Mouse (Mus musculus) urinary bladder, postnatal 14 days (tissue): ENCODE data around the gene Casp1.
A peak's percentile ranks its signal among the peaks of the same experiment; 100 is the strongest.

Experiments used
- DNase-seq: peaks from one replicate; pipeline ENCODE4 v3.0.0; 2021; ENCODE audit warnings: low spot score

The Casp1 gene

GRCm38 (mm10) chr9:5298329-5299131, at the start of gene Casp1:
Gene Casp1 (plus strand): TSS chr9:5298517.
- DNase-seq, result no peak

DNA sequence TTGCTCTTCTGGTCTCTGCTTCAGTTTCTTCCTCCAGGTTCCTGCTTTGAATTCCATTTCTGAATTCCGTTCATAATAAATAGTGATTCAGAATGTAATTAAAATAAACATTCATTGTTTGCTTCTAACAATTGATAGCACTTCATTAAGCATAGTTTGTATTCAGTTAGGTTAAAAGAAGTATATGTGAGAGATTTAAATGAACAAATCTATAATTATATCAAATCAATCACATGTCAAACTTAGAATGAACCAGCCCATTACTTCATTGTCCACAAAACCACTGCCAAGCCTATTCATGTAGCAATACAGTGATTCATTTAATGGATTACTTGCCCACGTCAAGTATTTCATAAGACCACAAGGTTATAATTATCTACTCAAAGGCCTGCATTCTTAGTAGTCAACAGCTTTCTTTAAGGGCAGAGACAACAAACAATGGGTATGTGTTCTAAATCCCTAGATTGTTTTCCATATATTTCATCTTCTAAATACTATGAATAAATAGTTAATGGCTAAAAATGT, 34.3 kb upstream of the Casp1 start:
- no peak for DNase-seq

- DNase-seq, result no peak
Observed at GRCm38 (mm10) chr9:5270274-5270673, 28.0 kb upstream of the Casp1 start.

DNA sequence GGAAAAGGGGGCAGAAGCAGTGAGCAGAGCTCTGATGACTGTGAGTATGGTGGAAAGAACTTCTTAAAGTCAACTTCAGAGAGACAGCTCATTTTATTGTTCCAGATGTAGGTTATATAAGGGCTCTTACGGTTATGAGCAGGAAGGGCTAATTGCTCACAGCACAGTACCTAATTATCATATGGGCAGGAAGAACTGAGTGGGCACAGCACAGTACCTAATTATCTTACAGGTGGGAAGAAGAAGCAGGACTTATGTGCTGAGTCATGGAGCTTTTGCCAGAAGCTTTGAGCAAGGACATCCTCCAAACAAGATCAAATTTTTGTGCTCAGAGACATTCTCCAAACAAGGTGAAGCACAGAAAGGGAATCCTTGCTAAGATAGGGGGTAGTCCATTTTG, 27.4 kb upstream of the Casp1 start:
- DNase-seq, result no peak

DNA sequence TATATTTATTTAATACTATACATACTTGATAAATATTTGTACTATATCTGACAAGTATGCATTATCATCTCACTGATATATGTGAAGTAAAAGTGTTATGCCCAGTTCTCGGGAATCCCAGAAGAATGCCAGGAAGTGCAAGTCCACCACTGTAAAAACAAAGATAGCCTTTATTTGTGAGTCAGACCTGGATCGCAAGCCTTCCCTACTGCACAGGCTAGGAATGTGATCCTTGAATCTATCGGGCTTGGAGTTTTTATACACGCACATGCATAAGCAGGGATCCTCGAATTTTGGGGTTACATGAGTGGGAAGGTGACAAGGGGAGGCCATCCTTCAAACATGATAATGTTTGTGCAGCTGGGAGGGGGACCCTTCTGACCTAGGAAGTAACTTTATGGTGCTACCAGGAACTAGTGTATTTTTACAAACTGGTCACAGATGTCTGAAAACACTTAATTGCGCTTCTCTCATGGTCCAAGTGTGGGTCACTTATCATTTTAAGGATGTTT, 26.9 kb upstream of the Casp1 start:
- DNase-seq, result no peak

DNA sequence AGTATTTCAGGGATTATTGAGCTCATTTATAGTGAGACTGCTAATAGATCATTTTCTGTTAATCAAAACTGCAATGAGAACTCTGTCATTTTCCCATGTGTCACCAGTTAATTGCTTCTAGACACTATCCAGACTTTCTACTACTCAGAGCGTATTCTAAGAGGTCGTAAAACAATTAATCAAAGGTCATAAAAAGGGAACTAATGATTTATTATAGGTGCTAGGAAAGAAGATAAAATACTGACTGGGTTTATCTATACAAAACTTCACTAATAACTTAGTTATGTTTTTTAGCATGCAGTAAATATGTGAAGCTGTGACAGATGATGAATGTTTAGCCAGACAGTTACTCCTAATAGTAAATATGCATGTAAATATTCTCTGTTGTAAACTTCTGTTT, 12.2 kb upstream of the Casp1 start:
- no peak for DNase-seq

- no peak for DNase-seq
Observed at GRCm38 (mm10) chr9:5286597-5286996, 11.7 kb upstream of the Casp1 start.

DNA sequence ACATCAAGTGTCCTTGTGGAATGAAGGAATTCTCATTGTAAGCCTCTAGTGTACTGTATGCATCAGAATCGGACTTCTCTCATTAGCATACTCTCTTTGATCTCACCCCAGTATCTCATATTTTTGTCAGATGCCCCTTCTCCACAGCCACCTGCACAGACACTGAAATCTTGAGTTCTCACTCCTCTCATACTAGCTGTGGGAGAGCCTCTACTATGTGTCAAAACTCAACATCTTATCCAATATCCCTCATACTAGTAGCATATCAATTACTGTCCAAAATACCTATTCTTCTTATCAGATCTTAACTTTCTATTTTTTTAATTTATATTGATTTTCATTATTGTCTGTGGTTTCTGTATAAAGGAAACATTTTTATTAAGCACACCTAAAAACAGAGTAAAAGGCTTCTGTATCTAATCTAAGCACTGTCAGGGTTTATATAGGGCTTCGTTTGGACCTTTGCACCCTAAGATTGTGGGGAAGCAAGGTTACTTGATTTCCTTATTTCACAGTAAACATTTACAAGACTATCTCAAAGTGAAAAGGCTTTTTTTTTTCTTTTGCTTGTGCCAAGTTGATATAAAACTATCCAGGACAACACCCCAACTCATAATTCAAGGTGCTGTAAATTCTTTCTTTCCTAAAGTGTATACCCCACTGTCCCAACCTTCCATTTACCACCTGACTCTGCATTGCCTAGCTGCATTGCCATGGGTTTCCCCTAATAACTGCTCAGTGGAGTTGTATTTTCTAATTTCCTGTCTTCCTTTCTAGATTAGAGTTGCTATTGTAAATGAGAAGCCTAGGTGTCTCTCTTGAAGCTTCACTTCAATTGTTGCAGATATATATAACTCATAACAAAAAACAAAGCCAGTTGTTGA, 1.7 kb upstream of the Casp1 start:
- DNase-seq, result no peak

GRCm38 (mm10) chr9:5299132-5299381, 740 bp downstream of the Casp1 start:
- DNase-seq, result no peak

- DNase-seq, result peak; percentile 11
Observed at GRCm38 (mm10) chr9:5308561-5308960, 10.2 kb downstream of the Casp1 start, which contains the start of gene Casp4. Gene Casp4 (plus strand): TSS chr9:5308828.

- no peak for DNase-seq
Observed at GRCm38 (mm10) chr9:5310112-5310511, 11.8 kb downstream of the Casp1 start.

GRCm38 (mm10) chr9:5311435-5311834, 13.1 kb downstream of the Casp1 start:
- no peak for DNase-seq

DNA sequence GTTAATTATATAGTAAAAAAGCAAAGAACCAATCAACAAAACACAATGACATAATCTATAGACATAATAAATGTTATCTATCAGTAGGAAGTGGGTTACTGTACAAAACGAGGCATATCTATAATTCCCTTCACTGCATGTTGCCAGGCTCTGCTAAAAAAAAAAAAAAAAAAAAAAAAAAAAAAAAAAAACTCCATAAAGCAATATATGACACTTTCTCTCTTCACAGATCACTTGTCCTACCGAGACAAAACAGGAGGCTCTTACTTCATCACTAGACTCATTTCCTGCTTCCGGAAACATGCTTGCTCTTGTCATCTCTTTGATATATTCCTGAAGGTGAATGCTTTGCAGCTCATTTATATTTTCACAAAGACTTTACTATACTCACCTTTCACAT, 29.9 kb downstream of the Casp1 start:
- no peak for DNase-seq

DNA sequence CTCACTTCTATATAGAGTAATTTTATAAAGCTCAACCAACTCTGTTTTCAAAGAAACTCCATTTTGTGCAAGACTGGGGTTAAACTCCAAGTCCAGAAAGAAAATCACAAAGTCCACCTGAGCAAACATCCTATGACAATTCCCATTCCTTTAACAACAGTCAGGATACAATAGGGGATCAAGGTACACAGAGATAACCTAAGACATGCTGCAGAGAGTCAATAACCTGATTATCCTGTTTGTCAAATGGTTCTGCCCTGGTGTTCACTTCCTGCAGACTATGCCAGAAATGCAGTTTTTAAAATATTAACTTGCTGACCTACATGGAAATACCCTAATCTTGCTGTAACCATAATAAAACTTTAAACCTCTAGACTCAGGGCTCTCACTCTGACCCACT, 34.1 kb downstream of the Casp1 start:
- DNase-seq, result no peak

- no peak for DNase-seq
Observed at GRCm38 (mm10) chr9:5333422-5333821, 35.1 kb downstream of the Casp1 start.

- no peak for DNase-seq
Observed at GRCm38 (mm10) chr9:5343092-5343491, 44.8 kb downstream of the Casp1 start.

DNA sequence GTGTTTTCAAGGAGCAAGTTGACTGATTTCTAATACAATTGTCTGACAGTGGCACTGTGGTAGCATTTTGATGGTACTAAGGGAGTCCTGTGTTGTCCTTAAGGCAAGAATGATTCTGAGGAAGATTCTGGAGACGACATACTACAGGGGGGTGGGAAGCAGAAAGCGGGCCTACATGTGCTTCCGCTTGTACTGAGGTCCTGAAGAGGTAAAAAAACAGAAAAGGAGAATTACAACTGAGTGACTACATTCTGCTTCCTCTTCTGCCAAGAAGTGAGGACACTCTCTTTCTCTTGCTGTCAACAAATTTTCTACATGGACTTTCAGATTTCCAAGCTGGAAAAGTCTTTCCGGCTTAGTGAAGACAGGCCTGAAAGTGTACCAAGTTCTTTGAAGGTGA, 45.8 kb downstream of the Casp1 start:
- DNase-seq, result no peak

DNA sequence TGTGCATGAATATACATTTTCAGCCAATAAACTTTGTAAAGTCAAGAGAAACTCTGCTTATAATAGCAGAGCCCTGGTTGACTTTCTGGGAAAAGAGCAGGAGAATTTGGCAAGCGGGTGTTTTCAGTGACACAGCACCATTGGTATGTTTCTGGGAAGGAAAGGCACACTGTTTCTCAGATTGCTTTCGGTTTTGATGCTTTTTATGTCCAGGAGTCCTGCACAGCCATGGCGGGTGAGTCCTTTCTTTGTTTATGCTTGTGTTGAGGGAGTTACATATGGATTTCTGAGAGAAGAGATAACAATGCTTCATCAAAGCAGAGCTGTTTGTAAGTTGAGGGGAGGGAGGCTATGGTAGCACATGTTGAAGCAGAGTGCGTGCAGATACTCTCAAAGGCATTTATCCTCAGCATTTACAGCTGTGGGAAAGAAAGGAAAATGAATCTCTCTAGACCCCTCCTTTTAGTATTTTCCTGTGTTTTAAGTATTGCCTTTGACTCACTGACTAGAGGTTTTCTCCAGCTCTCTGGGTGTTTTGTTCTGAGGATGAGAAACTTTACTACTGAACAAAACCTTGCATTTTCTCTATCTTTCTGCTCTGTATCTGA, 47.1 kb downstream of the Casp1 start, which contains the start of gene Casp12:
Casp12 (plus strand) TSS at position 140 of the 608 bp plus-strand sequence.
- peak; percentile 28 for DNase-seq

DNA sequence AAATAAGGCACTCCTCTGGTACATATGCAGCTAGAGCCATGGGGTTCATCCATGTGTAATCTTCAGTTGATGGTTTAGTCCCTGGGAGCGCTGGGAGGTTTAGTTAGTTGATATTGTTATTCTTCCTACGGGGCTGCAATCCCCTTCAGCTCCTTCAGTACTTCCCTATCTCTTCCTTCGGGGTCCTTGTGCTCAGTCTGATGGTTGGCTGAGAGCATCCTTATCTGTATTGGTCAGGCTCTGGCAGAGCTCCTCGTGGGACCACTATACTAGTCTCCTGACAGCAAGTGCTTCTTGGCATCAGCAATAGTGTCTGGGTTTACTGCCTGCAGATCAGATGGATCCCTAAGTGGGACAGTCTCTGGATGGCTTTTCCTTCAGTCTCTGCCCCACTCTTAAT, 49.1 kb downstream of the Casp1 start:
- DNase-seq, result no peak

- no peak for DNase-seq
Observed at GRCm38 (mm10) chr9:5353673-5354072, 55.4 kb downstream of the Casp1 start.

DNA sequence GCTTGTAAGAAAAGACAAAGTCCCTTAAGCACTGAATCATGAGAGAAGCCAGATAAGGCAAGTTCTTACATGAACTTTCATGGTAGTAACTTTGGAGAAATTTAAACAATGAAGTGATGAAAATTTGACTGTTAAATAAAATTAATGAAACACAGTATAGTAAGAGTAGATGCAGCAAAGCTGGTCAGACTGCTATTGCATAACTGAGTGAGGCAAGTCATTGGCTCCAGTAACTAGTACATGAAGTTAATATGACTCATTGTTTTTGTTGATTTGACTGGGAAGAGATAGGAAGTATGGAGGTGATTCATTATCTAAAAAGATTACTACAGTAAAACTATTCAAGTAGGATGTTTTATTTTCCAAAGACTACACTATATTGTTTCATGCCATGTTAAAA, 58.5 kb downstream of the Casp1 start:
- peak; percentile 69 for DNase-seq
